Mouse (Mus musculus): ENCODE results near the gene Abtb2. TPM values are rescaled to one million over a fixed set of nuclear protein-coding genes. Genes with fewer than 3 reads are reported as not detected.

Gene Abtb2
- polyA plus RNA-seq, 1 experiment: 2.0 TPM

DNA sequence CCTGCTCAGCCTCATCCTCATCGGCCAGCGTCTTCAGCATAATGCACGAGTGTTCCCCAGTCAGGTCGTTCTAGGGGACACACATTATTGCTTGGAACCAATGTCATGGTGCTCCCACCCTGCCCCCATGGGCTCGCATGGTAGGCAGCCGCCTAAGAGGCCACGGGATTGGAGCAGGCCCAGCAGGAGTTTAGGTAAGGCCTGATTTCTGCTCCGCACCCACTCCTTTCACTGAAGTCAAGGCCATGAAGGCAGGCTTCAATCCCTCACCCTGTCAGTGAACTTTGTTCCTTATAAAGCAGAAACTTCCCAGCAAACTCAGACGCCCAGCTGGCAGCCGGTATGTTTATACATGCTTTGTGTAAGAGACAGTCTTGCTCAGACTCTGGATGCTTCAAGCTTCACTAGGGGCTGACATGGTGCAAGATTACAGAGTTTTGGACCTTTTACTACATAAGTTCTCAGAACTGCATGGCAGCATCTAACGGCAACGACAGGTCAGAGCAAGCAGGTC is 162.0 kb downstream of the Abtb2 start:
- Histone ChIP-seq H3K4me3 (ENCODE audit: insufficient read depth, low read depth, low read length) (no peak overlapping the region), H3K27ac (replicated peaks; ENCODE audit: low read depth, low read length) (no peak overlapping the region), H3K4me1 (ENCODE audit: control insufficient read depth, insufficient read depth, insufficient read length, low read length) (no peaks in the 10 kb centered on the region)

DNA sequence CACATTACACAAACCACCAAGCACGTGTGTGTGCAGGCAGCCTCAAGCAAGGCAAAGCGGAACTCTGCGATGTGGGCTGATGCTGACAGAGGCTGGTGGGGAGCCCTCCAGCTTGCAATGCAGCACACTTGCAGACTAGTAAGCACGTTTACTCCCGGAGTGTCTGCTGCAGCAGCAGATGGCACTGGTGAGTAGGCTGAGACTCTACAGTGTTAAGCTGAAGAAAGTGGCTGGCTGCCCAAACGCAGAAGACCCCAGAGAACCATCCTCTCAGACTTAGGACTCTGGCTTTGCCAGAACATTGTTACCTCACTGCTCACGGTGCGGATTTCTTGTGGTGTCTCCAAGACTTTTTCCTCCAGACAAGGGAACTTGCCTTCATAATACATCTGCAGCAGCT is 164.9 kb downstream of the Abtb2 start:
- Histone ChIP-seq H3K4me3 (ENCODE audit: insufficient read depth, low read depth, low read length) (no peak overlapping the region), H3K4me1 (ENCODE audit: control insufficient read depth, insufficient read depth, insufficient read length, low read length) (no peaks in the 10 kb centered on the region), H3K27ac (replicated peaks; ENCODE audit: low read depth, low read length) (no peak overlapping the region)

DNA sequence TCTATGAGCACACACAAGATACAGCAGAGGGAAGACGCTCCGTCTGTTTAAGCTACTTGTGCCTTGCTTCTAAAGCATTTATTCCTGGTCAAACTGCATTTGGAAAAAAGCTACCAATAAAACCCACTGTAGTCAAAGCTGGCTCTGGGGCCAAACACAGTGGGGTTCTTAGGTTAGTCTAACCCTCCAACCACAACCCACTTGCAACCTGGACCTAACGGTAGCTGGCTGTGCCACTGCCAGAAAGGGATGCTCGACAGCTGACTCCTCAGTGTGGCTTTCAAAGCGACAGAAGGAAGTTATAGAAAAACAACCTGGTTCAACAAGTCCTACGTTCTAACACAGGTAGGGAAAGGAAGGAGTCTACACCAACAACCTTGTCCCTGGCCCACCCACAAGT is 165.3 kb downstream of the Abtb2 start:
- H3K4me3 ChIP-seq (ENCODE audit: insufficient read depth, low read depth, low read length): no peak overlapping the region

DNA sequence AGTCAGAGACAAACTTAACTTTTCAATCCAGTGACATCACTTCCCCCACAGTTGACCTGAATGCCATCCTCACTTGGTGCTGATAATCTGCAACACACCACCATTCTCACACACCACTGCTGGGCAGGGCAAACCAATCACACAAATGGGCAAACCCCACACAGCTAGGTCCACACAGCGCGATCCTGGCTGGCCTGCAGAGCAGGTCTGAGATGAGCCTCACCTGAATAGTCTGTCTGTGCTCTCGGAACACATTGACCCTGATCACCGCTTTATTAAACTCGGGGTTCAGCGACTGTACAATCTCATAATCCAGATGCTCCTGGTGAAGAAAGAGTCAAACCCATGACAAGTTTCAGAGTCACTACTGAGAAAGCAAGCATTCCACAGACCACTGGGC is 176.7 kb downstream of the Abtb2 start:
- Histone ChIP-seq H3K4me1 (ENCODE audit: control insufficient read depth, insufficient read depth, insufficient read length, low read length) (no peaks in the 10 kb centered on the region), H3K27ac (replicated peaks; ENCODE audit: low read depth, low read length) (no peak overlapping the region), H3K4me3 (ENCODE audit: insufficient read depth, low read depth, low read length) (no peak overlapping the region)

More for the DNA sequence above, 165.3 kb downstream of the Abtb2 start:
- no peak overlapping the region for H3K27ac ChIP-seq (replicated peaks; ENCODE audit: low read depth, low read length)
- H3K4me1 ChIP-seq (ENCODE audit: control insufficient read depth, insufficient read depth, insufficient read length, low read length): no peaks in the 10 kb centered on the region

DNA sequence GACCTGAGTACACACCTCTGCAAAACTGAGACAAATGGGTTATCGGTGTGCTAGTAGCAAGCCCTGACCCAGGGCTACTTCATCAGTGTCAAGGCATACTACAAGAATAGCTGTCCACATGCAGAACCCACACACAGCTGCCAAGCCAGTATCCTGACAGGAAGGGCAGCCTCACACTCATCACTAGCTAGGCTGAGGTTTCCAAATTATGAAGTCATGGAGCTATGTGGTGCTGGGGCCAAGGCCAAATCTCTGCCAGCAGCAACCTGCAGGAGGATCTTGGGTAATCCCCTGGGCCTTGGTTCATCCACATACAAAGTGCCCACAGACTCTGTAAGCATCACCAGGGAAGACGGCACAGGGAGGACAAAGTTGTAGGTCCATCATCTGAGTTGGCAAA is 177.4 kb downstream of the Abtb2 start:
- Histone ChIP-seq H3K4me3 (ENCODE audit: insufficient read depth, low read depth, low read length) (no peak overlapping the region), H3K27ac (replicated peaks; ENCODE audit: low read depth, low read length) (no peak overlapping the region), H3K4me1 (ENCODE audit: control insufficient read depth, insufficient read depth, insufficient read length, low read length) (no peaks in the 10 kb centered on the region)

DNA sequence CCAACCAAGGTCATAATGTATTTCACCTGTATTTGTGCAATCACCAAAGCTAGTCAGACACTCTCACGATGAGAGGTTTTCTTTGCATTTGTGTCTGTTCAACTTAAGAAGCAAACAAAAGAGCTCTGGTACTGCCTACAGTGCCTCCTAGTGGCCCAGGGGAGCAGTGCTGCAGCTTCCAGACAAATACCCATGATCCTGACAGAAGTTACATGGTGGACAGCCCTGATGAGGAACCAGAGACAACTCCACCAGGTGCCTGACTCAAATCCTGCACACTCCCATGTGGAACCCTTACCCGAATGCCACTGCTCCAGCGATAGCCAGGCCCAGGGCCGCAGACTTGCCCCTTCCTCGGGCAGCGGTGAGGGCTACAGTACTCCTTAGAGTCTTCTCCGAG is 177.9 kb downstream of the Abtb2 start:
- Histone ChIP-seq H3K27ac (replicated peaks; ENCODE audit: low read depth, low read length) (no peak overlapping the region), H3K4me3 (ENCODE audit: insufficient read depth, low read depth, low read length) (no peak overlapping the region), H3K4me1 (ENCODE audit: control insufficient read depth, insufficient read depth, insufficient read length, low read length) (no peaks in the 10 kb centered on the region)

DNA sequence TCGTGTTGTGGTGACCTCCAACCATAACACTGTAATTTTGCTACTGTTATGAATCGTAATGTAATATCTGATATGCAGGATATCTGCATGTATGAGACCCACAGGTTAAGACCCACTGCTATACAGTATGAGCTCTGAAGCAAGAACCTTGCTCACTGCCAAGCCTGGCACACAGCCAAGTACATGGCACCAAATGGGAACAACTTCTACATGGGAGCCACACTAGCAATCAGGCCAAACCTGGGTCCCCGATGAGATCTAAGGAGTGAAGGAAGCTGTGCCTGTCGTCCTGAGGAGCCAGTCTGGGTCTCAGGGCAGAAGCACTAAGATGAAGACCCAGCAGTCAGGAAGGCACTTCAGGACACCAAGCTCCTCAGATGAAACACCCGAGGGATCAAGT is 179.4 kb downstream of the Abtb2 start:
- Histone ChIP-seq H3K27ac (replicated peaks; ENCODE audit: low read depth, low read length) (no peak overlapping the region), H3K4me3 (ENCODE audit: insufficient read depth, low read depth, low read length) (no peak overlapping the region), H3K4me1 (ENCODE audit: control insufficient read depth, insufficient read depth, insufficient read length, low read length) (no peaks in the 10 kb centered on the region)

DNA sequence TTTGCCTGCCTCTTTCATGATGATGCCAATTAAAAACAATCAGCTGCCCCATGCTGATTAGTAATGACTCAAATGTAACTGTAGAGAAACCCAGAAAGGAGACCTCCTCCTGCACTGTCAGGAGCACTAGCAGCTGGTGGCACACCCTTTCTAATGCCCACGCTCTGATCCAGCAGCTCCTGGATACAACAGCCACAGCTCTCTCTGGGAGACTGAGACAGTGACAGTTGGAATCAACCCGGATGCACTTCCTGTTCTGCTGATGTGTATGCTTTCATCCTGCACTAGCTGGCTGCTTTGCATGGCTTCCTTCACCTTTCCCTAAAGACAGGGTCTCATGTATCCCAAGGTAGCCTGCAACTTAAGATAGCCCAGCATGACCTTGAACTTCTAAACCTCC is 180.0 kb downstream of the Abtb2 start:
- no peak overlapping the region for H3K27ac ChIP-seq (replicated peaks; ENCODE audit: low read depth, low read length)
- no peak overlapping the region for H3K4me3 ChIP-seq (ENCODE audit: insufficient read depth, low read depth, low read length)
- no peaks in the 10 kb centered on the region for H3K4me1 ChIP-seq (ENCODE audit: control insufficient read depth, insufficient read depth, insufficient read length, low read length)

DNA sequence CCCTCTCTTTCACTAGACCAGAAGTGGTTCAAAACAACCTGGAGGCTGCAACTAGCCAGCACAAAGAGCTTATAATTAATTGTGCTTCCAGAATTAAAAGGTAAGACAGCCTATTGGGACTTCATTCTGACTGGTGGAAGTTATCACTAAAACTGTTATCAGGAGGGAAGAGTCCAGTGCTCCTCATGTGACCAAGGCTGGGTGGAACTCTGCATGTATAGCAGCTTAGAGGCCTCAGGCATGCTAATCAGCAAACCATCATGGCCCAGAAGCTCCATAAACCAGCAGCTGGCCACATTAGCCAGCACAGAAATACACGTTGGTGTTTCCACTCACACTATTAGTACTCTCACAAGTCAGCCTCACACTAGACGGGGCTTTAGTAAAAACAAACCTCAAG is 180.7 kb downstream of the Abtb2 start:
- Histone ChIP-seq H3K27ac (replicated peaks; ENCODE audit: low read depth, low read length) (no peak overlapping the region), H3K4me1 (ENCODE audit: control insufficient read depth, insufficient read depth, insufficient read length, low read length) (no peaks in the 10 kb centered on the region), H3K4me3 (ENCODE audit: insufficient read depth, low read depth, low read length) (no peak overlapping the region)

DNA sequence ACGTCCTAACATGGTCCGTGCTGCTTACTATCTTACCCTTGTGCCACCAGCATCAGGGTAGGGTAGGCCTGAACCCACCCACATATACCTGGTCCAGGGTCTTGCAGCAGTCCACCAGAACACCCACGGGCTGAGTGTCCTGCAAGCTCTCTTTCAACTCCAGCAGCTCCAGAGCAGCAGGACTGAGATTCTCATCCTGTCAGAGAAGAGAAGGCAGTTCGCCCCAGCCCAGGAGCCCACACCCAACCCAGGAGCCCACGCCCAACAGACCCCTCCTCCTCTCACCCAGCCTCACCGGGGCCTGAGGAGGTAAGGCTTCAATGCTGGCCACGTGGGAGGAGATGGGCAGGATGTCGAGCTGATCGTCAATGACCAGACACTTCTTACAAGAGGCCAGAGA is 181.8 kb downstream of the Abtb2 start:
- Histone ChIP-seq H3K4me3 (ENCODE audit: insufficient read depth, low read depth, low read length) (no peak overlapping the region), H3K4me1 (ENCODE audit: control insufficient read depth, insufficient read depth, insufficient read length, low read length) (no peaks in the 10 kb centered on the region), H3K27ac (replicated peaks; ENCODE audit: low read depth, low read length) (no peak overlapping the region)

DNA sequence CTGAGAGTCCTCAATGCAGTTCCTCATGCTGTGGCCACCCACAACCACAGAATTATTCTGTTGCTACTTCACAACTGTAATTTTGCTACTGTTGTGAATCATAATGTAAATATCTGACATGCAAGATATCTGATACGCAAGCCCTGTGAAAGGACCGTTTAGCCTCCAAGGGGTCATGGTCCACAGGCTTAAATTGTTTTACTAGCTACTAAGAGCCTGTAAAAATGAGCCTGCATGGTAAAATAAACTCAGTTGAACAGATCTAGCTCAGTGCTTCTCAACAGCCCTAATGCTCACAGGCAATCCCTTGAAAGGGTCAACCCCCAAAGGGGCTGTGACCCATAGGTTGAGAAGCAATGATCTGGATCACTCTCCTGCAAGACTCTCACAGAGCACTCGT is 183.0 kb downstream of the Abtb2 start:
- Histone ChIP-seq H3K4me3 (ENCODE audit: insufficient read depth, low read depth, low read length) (no peak overlapping the region), H3K27ac (replicated peaks; ENCODE audit: low read depth, low read length) (no peak overlapping the region), H3K4me1 (ENCODE audit: control insufficient read depth, insufficient read depth, insufficient read length, low read length) (no peaks in the 10 kb centered on the region)

DNA sequence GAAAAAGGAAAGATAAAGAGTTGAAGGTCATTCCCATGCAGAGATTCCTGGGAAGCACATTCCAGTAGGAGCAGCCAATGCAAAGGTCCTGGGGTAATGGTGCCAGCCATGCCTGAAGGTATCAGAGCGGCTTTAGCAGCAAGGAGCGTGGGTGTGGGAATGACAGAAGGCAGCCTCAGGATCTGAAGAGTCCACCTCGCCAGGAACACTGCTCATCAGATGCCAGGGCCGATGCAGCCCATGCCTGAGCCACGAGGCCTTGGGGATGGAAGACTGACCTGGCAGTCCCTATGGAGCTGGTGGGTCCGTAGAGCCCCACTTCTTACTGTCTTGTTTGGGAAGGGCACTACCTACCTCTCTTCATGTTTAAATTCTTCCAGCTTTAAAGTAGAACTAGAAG is 185.7 kb downstream of the Abtb2 start:
- no peak overlapping the region for H3K4me3 ChIP-seq (ENCODE audit: insufficient read depth, low read depth, low read length)
- H3K27ac ChIP-seq (replicated peaks; ENCODE audit: low read depth, low read length): no peak overlapping the region
- no peaks in the 10 kb centered on the region for H3K4me1 ChIP-seq (ENCODE audit: control insufficient read depth, insufficient read depth, insufficient read length, low read length)

DNA sequence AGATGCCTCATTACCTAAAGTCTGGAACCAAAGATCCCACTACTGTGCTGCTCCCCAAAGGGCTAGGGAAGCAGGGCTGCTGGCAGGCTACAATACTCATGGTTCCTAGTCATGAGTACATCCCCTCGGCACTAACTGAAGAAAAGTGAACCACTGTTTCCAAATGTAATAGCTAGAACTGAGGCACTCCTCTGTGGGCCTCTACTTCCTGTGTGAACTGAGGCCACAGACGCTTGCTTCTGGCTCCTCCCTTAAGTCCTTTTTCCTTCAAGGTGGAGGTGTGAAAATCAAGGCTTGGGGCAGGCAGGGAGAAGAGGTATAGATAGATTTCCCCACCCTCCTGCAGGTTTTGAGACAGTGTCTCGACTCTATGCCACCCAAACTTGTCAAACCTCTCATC is 188.5 kb downstream of the Abtb2 start:
- no peak overlapping the region for H3K27ac ChIP-seq (replicated peaks; ENCODE audit: low read depth, low read length)
- no peaks in the 10 kb centered on the region for H3K4me1 ChIP-seq (ENCODE audit: control insufficient read depth, insufficient read depth, insufficient read length, low read length)
- H3K4me3 ChIP-seq (ENCODE audit: insufficient read depth, low read depth, low read length): no peak overlapping the region

DNA sequence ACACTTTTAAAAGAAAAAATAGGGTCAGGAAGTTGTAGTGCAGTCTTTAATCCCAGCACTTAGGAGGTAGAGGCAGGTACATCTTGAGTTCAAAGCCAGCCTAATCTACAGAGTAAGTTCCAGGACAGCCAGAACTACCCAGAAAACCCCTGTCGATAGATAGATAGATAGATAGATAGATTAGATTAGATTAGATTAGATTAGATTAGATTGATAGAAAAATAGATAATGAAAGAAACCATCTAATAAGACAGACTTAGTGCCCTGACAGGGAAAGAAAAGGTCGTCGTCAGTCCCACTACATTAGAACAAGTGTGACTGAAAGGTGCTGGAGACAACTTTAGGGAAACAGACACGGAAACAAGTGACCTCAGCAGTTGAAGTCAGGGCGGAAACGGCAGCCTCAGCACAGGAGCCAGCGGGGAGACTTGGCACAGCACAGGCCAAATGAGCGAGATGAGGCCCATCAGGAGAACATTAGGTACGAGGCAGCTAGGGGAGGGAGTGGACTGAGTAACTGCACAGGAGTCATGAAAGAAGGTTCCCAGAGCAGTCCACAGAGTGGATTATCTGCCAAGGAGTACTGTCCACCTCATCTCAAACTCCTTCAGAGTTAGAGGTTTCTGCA is 189.5 kb downstream of the Abtb2 start:
- no peak overlapping the region for H3K4me3 ChIP-seq (ENCODE audit: insufficient read depth, low read depth, low read length)
- H3K4me1 ChIP-seq (ENCODE audit: control insufficient read depth, insufficient read depth, insufficient read length, low read length): no peaks in the 10 kb centered on the region
- no peak overlapping the region for H3K27ac ChIP-seq (replicated peaks; ENCODE audit: low read depth, low read length)

DNA sequence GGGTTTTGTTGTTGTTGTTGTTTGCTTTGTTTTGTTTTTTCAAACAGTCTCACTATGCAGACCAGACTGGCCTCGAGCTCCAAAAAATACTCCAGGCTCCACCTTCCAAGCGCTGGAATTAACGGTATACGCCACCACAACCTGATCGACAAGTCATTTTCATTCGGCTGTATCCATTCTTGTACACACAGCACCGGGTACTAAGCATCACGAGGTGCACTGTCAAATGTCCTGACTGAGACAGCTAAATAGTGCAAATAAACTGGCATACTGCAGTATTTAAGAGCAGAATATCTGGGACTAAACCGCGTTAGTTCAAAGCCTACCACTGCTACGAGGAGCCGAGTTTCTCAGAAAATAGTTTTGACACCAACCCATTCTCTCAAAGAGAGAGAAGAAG is 194.3 kb downstream of the Abtb2 start:
- H3K4me1 ChIP-seq (ENCODE audit: control insufficient read depth, insufficient read depth, insufficient read length, low read length): no peaks in the 10 kb centered on the region
- H3K4me3 ChIP-seq (ENCODE audit: insufficient read depth, low read depth, low read length): peak overlapping the region; percentile 72
- H3K27ac ChIP-seq (replicated peaks; ENCODE audit: low read depth, low read length): no peak overlapping the region; the same call in 1 of the 2 replicates

DNA sequence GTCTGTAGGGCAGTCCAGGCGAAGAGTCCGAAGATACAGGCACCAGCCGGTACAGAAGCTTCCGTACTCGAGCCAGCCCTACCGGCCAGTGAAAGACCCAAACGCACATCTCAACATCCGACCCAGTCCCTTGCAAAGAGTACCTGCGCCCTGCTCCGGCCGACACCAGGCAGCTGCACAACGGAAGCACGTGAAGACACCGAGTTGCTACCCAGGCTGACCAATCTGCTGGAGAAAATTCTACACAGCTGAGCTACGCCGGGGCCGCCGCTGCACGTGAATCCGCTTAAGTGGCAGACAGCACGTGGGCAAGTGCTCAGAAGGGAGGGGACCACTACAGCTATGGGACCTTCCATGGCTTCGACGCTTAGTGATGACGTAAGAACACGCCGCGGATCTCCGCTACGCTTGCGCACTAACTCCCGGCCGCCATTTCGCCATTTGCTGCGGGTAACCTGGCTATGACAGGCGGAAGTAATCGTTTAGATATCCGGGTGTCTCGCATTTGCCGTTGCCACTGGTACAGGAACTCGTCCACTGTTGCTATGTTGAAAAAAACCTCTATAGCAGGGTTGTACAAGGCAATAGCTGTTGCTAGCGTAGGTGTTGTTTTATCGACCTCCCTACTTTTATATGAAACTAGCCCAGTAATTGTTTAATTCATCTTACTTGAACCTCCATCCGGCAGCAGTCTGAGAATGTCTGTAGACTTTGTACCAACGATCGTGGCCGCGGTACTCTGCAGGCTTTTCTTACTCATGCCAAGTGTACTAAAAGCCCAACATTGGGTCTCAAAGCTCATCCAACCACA is 195.0 kb downstream of the Abtb2 start, which contains the start of gene Nat10:
Nat10 (minus strand) TSS at position 365 of the 811 bp plus-strand sequence.
- Histone ChIP-seq H3K4me1 (ENCODE audit: control insufficient read depth, insufficient read depth, insufficient read length, low read length) (no peaks in the 10 kb centered on the region), H3K4me3 (ENCODE audit: insufficient read depth, low read depth, low read length) (peak within 1 kb of the TSS; percentile 72), H3K27ac (replicated peaks; ENCODE audit: low read depth, low read length) (peak within 1 kb of the TSS; percentile 11)
